In genomic region chr4:139737035-139737434, GRCm38 (mm10) we compare ENCODE assay signal across 14 mouse cellular contexts.
DNase-seq lines count a peak whose midpoint lies in the region.
"Had no signal": no experiment of that assay in that cellular context is flagged by ENCODE, and none has a peak within 500 bp of the region (broad histone marks: within the 10 kb centered on the region; RNA-seq: fewer than 3 reads in every experiment).

No protein-coding gene starts in this region.

- intact Hi-C loops in left cerebral cortex, postnatal 4 days (cut with DNase I) = no loop called here

- peak; percentile 40 for DNase-seq in left cerebral cortex, adult 11 months (ENCODE audit: low spot score)
- no peak for DNase-seq in left cerebral cortex, postnatal 4 days
- peak; percentile 69 to 74 for DNase-seq in left cerebral cortex, adult 18-20 months (ENCODE audit: low spot score in 2 of 2)
- peak; percentile 83 to 86 for DNase-seq in right cerebral cortex, adult 2 months (ENCODE audit: low spot score in 2 of 2)
- no peak for DNase-seq in adipocyte (ENCODE audit: low spot score)
- DNase-seq in adrenal gland, postnatal 10 days = no peak
- no peak for DNase-seq in adrenal gland, adult 18-20 months (ENCODE audit: low spot score in 2 of 2)
- no peak for DNase-seq in spleen, postnatal 4 days (ENCODE audit: low spot score in 2 of 2)
- DNase-seq: cerebellum, adult 11-12 months; gastrocnemius, adult 2 months; heart, adult 2 months; kidney, postnatal 14 days; lung, adult 18-20 months; lung, postnatal 4 days had no signal

Comparison
In these comparisons a context has a peak if more than half of its experiments do, and no peak if none do; other contexts are left out.
1. DNase-seq: peak in left cerebral cortex, adult 11 months (single experiment), left cerebral cortex, adult 18-20 months (2 of 2) and right cerebral cortex, adult 2 months (2 of 2); none in left cerebral cortex, postnatal 4 days (single experiment), adipocyte (single experiment), adrenal gland, postnatal 10 days (single experiment), adrenal gland, adult 18-20 months (0 of 2) and spleen, postnatal 4 days (0 of 2).